Mouse (Mus musculus) erythroblast, embryonic 14.5 days (primary cell): Measurements from ENCODE around the gene Arsg. TPM values are rescaled to one million over a fixed set of nuclear protein-coding genes. Genes with fewer than 3 reads are reported as not detected.
"Not testable (repeated sequence)": the region's sequence is repeated elsewhere in the genome, so short reads cannot be mapped to it uniquely, and the experiment has no call there.

Experiments
- H3K27me3 ChIP-seq: 2 replicates; pipeline ENCODE4 v1.6.1; 2012; ENCODE audit warnings: inconsistent platforms; ENCODE audit not compliant: control insufficient read depth
- H3K36me3 ChIP-seq: 2 replicates; pipeline ENCODE4 v1.6.1; 2012; ENCODE audit warnings: mild to moderate bottlenecking, inconsistent platforms; ENCODE audit not compliant: control insufficient read depth
- H3K4me1 ChIP-seq: 2 replicates; pipeline ENCODE4 v1.6.1; 2012; ENCODE audit warnings: inconsistent platforms; ENCODE audit not compliant: control insufficient read depth
- H3K4me3 ChIP-seq: replicated peaks from 2 replicates; pipeline ENCODE3; 2012; ENCODE audit warnings: moderate library complexity, mild to moderate bottlenecking, inconsistent platforms
- H3K9me3 ChIP-seq: 2 replicates; pipeline ENCODE4 v1.6.1; 2012; ENCODE audit warnings: low read length, inconsistent platforms, mixed read lengths; ENCODE audit not compliant: control insufficient read depth
- GATA1 ChIP-seq: IDR thresholded peaks from 2 replicates; pipeline ENCODE4 v1.6.1; 2012; ENCODE audit warnings: low read length, inconsistent platforms, mixed read lengths
- TAL1 ChIP-seq: IDR thresholded peaks from 3 replicates; pipeline ENCODE4 v1.6.1; 2012; ENCODE audit warnings: low read length, inconsistent platforms, mixed read lengths
- polyA plus RNA-seq: library from polyadenylated mRNA; stranded (reverse); fragments of >175 nt; gene quantifications from 2 replicates; pipeline ENCODE4 v1.2.3, GENCODE M21; 2012

The Arsg gene
- polyA plus RNA-seq, 1 experiment, result 0.09 TPM

DNA sequence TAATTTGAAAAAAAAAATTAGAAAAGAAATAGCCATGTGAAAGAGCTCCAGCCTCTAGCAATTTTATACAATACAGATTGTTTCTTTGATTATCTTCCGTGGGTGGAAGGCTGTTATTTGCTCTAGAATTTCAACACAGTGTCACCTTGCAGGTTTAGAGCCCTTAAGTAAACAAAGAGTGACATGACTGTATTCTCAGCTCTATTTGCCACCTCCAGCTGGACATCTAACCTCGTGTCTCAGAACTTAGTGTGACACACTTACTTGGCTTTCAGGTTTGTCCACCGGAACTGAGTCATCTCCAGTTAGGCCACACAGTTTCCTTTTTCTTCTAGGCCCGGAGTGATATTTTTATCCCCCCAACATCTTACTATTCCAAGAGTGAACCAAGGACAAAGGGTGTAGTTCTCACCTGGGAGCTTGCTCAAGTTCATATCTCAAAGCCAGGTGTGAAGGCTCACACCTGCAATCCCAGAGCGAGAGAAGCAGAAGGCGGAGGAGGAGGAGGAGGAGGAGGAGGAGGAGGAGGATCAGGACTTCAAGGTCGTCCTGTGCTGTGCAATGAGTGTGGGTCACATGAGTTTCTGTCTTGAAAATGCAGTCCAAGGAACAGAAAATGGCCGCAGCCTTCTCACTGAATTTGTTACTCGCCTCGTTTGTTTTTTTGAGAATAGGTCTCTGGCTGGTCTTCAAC lies 15.0 kb downstream of the Arsg start:
- TF ChIP-seq GATA1, result no peak
- TF ChIP-seq TAL1, result no peak

DNA sequence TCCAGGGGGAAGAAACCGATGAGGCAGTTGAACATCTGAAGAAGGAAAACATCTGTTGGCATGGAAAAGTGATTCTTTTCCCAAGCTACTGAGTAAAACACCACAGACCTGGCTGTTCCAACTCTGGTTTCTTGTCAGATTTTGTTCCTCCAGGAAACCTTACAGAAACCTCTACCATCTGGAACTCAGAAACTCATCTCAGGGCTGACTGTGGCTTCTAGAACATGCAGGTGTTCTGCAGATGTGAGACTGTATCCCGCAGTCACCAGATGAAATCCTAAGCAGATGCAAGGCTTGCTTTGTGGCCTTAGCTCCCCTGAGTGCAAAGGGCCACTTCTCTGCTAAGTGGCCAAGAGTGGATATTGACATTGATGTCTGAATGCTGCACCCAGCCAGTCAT lies 16.6 kb downstream of the Arsg start:
- Histone ChIP-seq H3K27me3 (no peaks in the 10 kb centered on the region), H3K9me3 (no peaks in the 10 kb centered on the region), H3K4me3 (no peak overlapping the region), H3K4me1 (peaks cover 48% of the 10 kb centered on the region), H3K36me3 (peaks cover 4% of the 10 kb centered on the region)
- no peak for TF ChIP-seq TAL1
- no peak for TF ChIP-seq GATA1

More for the DNA sequence above, 15.0 kb downstream of the Arsg start:
- Histone ChIP-seq H3K36me3 (peaks cover 4% of the 10 kb centered on the region), H3K9me3 (no peaks in the 10 kb centered on the region), H3K27me3 (no peaks in the 10 kb centered on the region), H3K4me3 (no peak overlapping the region), H3K4me1 (peaks cover 35% of the 10 kb centered on the region)

DNA sequence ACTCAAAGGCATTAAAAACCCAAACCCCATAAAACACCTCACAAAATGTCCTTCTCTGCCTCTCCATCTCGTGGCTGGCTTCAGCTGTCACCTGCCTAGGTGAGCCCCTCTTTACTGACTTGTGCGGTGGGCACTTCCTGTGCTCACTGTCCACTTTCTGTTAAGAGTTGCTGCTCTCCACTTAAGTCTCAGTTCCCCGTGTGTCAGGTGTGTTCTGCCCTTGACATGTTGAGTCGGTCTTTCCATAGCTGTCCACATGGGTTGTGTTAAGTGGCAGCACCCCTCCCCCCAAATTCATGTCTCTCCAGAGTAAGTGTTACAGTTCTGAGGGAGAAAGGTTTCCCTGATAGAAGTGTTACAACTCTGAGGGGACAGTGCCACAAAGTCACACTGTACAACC lies 18.7 kb downstream of the Arsg start:
- H3K27me3 ChIP-seq, result no peaks in the 10 kb centered on the region
- no peak overlapping the region for H3K4me3 ChIP-seq
- TF ChIP-seq TAL1 (no peak), GATA1 (no peak)
- no peaks in the 10 kb centered on the region for H3K9me3 ChIP-seq
- peaks cover 57% of the 10 kb centered on the region for H3K4me1 ChIP-seq
- H3K36me3 ChIP-seq, result peaks cover 4% of the 10 kb centered on the region

DNA sequence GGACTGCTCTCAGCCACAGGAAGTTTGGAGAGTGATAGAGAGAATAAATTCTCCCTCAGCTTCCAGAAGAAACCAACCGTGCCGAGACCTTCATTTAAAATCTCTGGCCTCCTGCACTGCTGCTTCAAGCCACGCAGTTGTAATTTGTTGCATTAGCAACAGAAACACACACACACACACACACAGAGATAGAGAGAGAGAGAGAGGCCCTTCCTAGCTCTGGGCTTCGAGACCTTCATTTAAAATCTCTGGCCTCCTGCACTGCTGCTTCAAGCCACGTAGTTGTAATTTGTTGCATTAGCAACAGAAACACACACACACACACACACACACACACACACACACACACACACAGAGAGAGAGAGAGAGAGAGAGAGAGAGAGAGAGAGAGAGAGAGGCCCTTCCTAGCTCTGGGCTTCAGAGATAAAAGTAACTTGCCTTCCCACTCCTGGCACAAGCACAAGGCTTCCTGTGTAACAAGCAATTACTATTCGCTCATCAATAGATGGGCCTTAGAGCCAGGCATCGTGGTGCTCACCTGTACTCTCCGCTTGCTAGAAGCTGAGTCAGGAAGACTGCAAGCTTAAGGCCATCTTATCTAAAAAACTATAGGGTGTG lies 19.8 kb downstream of the Arsg start:
- H3K4me1 ChIP-seq, result peaks cover 68% of the 10 kb centered on the region
- not testable (repeated sequence) for H3K36me3 ChIP-seq, H3K9me3 ChIP-seq, H3K4me3 ChIP-seq, H3K27me3 ChIP-seq

DNA sequence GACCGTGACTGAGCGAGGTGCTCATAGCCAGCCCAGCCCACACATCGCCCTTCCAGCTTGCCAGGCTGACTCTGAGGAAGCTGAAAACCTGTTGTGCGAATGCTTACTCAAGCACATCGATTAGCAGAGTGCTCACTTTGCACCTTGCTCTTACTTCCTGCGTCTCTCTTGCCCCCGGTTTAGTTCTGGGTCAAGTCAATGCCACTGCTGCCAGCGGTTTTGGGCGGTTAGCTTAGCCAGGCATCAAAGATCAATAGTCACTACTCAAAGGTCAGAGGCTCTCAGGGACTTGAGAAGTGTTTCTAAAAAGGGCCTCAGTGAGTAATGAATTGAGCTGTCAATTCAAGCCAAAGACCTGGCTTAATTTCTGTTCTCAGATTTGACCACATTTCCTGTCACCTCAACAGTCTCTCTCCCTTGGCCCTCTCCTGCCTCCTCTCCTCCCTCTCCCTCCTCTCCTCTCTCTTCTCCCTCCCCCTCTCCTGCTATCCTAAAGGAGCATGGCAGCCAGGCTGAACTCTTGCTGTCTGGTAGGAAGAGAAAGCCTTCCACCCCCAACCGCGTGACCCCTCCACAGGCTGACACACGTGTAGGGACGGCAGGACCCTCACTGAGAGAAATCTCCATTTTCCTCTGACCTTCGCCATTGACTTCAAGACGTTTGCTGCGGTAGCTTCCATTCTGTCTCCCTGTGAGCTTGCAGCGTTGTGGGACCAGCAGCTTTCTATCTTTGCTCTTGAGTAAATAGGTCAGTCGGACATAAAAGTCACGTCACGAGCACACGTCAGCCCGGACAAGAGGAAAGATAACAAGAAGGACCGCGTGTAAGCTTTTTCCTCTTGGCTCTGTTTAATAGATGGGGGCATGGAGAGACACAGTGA lies 22.0 kb downstream of the Arsg start:
- H3K36me3 ChIP-seq, result peaks cover 4% of the 10 kb centered on the region
- H3K4me1 ChIP-seq, result peaks cover 83% of the 10 kb centered on the region
- TF ChIP-seq TAL1, result no peak
- no peak for TF ChIP-seq GATA1
- no peak overlapping the region for H3K4me3 ChIP-seq
- no peaks in the 10 kb centered on the region for H3K27me3 ChIP-seq
- H3K9me3 ChIP-seq, result no peaks in the 10 kb centered on the region

DNA sequence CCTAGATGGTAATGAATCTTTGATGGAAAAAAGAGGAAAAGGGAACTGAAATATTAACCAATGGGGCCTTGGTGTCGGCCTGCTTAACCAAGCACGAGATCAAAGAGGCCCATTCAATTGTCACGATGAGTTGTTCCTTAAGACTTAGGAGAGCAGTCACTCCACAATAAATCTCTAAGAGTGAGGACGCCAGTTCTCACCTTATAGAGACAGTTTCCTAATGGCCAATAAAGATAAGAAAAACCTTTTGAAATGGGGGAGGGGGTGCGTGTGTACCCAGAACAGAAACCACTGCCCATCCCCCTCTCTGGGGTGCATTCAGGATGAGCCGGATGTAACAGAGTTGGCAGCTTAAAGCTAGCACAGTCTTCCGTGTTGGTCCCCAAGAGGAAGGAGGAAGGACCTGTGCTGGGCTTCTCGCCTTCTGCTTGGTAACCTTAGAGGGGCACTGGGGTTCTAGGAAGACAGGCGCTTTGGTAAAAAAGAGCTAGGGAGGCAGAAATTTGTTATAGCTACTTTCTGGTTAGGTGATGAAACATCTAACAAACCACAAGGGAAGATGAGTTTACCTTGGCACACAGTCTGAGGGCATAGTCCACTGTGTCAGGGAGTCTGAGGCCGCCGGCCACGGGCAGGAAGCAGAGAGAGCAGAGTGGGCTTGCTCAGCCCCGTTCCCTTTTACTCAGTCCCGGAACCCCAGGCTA lies 22.7 kb downstream of the Arsg start:
- TF ChIP-seq TAL1, result no peak
- no peak for TF ChIP-seq GATA1
- H3K27me3 ChIP-seq, result no peaks in the 10 kb centered on the region
- H3K9me3 ChIP-seq, result no peaks in the 10 kb centered on the region
- peaks cover 4% of the 10 kb centered on the region for H3K36me3 ChIP-seq
- H3K4me3 ChIP-seq, result no peak overlapping the region
- H3K4me1 ChIP-seq, result peaks cover 86% of the 10 kb centered on the region

DNA sequence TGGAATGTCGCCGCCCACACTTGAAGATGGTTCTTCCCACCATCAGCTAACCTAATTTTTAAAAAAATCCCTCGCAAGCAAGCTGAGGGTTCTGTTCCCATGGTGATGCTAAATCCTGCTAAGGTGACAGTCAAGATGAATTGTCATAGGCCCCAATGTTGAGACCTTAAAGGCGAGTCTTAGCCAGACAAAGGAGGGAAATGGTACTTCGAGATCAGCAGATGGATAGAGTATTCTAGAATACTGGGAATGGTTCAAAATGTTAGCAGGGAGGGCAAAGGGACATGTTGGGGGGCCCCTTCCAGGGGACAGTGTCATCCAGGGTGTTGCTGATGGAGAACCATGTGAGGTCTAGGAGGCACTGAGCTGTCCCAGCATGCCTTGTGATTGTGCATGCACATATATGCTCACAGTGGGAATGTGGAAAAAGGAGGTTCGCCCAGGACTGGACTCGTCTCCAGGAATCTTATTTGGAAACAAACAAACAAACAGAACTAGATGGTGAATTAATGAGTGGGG lies 23.4 kb downstream of the Arsg start:
- peaks cover 4% of the 10 kb centered on the region for H3K36me3 ChIP-seq
- TF ChIP-seq GATA1 (no peak), TAL1 (no peak)
- no peaks in the 10 kb centered on the region for H3K27me3 ChIP-seq
- peaks cover 80% of the 10 kb centered on the region for H3K4me1 ChIP-seq
- H3K4me3 ChIP-seq, result no peak overlapping the region
- H3K9me3 ChIP-seq, result no peaks in the 10 kb centered on the region

DNA sequence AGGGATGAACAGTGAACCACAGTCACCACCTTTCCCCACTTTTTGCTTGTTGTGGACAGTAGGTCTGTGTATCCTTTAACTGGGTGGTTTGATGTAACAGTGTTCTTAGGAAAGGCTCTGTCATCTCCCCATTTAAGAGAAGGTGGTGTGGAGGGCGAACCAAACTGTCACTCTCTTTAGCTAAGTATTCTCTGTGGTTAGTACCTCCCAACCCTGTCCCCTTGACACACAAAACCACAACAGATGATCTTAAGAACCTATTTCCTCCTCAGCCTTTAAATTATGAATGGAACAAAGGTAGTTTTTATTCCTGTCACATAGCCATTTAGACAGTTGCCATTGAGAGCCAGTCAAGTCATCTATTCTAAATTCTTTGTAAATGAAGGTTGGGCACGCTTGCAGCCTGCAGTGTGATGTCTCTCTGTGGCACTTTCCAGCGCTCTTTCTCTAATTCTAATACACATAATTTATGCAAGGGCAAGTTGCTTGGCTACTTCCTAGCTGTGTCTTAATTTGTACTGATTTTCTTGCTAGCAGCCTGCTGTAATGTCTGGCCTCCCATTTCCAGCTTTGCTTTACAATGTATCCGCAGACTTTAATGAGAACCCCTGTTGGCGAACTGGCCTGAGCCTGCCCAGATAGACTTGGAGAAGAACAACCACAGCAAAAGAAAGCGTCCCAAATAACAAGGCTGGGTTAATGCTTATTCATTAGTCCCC lies 24.0 kb downstream of the Arsg start:
- Histone ChIP-seq H3K4me3 (no peak overlapping the region), H3K36me3 (no peaks in the 10 kb centered on the region; the same call in 1 of the 2 replicates), H3K4me1 (peaks cover 78% of the 10 kb centered on the region), H3K9me3 (no peaks in the 10 kb centered on the region), H3K27me3 (no peaks in the 10 kb centered on the region; the same call in 1 of the 2 replicates)
- TF ChIP-seq GATA1 (no peak), TAL1 (no peak)
